Mouse (Mus musculus) layer of hippocampus, adult 8-10 months (tissue): Measurements from ENCODE around the gene Arfgef2. TPM values are rescaled to one million over a fixed set of nuclear protein-coding genes. Genes with fewer than 3 reads are reported as not detected.

Source experiments
- DNase-seq, 2 experiments: peaks; one replicate each; pipeline ENCODE4 v3.0.0; 2022; ENCODE audit warnings: low spot score in 2 of 2
- total RNA-seq, 4 experiments: library from RNA; stranded (reverse); gene quantifications; 2 replicates each; pipeline ENCODE4 v1.2.4; 2022

The Arfgef2 gene
- total RNA-seq, 4 experiments from 2014 or later: 53.3 to 68.8 (median 61.6) TPM

- no peak for DNase-seq
These were observed 851 bp downstream of the Arfgef2 start for GRCm38 (mm10) chr2:166806173-166806705.

- no peak for DNase-seq
These were observed 1.4 kb downstream of the Arfgef2 start for GRCm38 (mm10) chr2:166806813-166807212.

GRCm38 (mm10) chr2:166809499-166809898, 4.1 kb downstream of the Arfgef2 start:
- DNase-seq: no peak

DNA sequence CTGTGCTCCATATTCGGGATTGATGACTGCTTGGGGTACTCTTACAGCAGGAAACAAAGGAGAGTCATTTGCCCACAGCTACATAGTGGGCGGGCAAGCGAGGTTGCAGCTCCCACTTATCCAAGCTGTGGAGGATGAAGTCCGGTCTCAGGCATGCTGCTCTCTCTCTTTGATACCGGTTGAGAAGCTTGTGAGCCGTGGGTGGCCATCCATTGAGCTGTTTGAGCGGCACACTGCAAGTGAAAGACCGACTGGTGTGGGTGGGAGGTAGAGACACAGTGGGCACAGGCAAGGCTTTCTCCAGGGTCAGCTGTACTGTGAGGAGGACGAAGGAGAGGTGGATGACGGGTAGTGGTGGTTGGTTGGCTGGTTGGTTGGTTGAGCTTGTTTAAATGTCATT, 5.4 kb downstream of the Arfgef2 start:
- DNase-seq: no peak

DNA sequence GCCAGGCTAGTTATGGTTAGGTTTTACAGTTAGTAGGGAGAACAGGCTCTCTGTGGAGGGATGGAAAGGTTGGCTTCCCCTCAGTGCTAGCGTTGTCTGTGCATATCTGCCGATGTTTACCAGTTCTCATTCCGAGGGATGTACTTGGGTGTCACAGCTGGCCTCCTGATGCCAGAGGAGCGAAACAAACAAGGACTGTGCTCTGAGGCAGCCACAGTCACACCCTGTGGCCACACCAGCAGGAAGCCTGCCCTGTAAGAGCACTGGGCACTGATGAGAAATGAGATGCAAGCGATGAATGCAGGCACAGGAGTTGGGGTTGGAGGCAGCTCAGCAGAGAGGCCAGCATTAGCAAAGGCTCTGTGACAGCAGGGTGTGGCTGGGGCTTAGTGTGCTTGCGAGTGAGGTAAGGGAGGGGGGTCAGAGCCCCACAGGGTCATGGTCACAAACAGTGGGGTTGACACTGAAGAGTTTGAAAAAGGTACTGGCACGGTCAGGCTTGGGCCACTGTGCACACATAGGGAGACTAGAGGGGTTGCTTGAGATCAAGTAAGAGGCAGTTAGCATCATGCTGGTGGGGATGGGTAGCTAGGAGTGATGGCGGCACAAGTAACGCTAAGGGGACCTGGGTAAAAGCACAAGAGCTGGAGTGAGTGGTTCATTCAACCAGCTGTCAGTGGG, 13.2 kb downstream of the Arfgef2 start:
- DNase-seq: no peak

DNA sequence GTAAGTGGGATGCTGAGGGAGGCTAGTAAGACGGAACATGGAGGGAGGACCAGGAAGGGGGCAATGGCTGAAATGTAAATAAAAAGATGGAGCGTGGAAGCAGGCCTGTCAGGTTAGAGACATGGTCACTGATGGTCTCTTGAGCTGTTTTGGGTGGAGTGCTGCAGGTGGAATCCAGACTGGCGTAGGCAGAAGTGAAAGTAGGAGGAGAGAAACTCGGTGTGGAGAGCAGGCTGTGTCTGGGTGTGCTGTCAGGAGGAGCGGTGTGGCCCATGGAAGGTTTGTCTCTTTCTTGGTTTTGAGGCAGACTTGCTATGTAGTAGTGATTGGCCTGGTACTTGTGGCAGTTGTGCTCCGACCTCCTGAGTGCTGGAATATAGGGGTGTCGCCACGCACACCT, 14.5 kb downstream of the Arfgef2 start:
- DNase-seq: no peak

- DNase-seq: no peak
These were observed 15.5 kb downstream of the Arfgef2 start for GRCm38 (mm10) chr2:166820844-166821243.

- no peak for DNase-seq
These were observed 16.0 kb downstream of the Arfgef2 start for GRCm38 (mm10) chr2:166821406-166821805.

- DNase-seq: no peak
These were observed 16.9 kb downstream of the Arfgef2 start for GRCm38 (mm10) chr2:166822119-166822826.

DNA sequence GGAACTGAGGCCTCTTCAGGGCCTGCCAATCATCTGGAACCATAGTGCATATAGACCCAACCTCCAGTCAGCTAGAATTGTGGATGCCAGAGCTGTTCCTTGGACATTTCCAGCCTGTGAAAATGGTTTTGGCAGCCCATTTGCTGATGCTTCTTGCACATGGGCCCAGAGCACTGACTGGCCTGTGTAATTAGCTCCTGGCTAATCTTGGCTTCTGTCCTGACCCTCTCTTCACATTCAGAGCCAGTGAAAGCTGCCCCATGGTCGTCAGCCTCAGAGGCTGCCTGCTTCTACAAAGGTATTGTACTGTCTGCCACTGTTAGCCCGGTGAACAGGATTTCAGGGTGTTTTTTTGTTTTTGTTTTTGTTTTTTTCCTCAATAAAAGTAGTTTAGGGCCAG, 17.5 kb downstream of the Arfgef2 start:
- no peak for DNase-seq

- no peak for DNase-seq
These were observed 19.0 kb downstream of the Arfgef2 start for GRCm38 (mm10) chr2:166824386-166824785.

GRCm38 (mm10) chr2:166824998-166825397, 19.6 kb downstream of the Arfgef2 start:
- DNase-seq: no peak

DNA sequence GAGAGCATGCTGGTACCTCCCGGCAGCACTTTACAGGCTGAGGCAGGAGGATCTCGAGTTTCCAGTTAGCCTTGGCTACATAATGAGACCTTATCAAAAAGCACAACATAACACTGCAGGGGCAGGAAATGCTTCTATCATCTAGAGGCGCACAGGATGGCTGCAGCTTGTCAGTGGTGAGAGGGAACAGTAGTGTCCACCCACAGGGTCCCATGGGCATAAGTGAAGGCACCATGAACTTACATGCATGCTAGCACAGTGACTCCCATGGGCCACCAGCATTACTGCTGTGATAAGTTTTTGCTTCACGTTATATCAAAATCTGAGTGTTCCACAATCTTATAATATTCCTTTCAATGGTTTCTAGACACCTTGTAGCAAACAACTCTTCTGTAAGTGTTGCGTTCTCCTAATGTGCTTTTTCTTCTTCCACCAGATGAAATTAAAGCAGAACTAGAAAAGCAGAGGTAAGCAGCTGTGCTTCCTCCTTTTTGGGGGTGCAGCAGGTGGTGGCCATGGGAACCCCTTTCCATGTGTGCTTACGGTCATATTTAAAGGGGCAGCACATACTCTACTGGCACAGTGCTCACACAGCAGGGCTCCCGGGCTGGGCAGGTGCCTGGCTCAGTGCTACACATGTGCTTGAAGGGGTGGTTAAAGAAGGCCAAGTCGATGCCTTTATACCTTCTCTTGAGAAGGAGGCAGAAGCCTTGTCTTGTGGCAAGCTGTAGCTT, 21.3 kb downstream of the Arfgef2 start:
- no peak for DNase-seq

GRCm38 (mm10) chr2:166828306-166828705, 22.9 kb downstream of the Arfgef2 start:
- DNase-seq: no peak

- DNase-seq: no peak
These were observed 25.0 kb downstream of the Arfgef2 start for GRCm38 (mm10) chr2:166830350-166830749.

DNA sequence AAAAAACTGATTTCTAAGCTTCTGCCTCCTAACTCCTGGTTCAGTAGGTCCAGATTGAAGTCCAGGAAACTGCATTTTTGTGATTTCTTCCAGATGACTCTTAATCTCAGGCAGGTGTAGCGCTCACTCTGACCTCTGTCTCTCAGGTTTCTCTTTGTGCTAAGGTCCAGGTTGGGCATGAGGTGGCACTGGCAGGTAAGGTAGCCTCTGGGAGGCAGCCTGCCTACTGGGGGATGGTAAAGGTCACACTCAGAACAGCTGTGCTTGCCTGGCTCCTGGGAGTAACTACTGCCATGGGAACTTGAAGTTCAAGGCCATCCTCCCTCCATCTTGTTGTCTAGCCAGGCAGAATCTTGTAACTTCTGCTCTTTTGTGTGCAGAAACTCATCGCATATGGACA, 28.7 kb downstream of the Arfgef2 start:
- DNase-seq: no peak

DNA sequence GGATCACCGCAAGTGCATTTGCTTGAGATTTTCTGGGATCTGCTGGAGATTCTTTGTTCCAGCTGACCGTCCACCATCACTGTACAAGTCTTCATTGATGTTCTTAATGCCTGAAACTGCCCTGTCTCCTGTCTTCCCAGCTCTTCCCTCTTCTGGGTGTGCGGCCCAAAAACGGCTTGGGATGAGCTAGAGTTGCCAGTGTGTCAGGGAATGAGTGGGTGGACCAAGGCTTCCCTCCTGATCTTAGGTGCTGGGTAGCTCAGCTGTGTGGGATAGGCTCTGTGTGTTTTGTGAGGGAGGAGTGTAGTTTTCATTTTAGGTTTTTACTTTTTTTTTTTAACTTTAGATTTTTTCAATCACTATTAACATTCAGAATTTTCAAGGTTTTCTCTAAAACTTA, 29.4 kb downstream of the Arfgef2 start:
- no peak for DNase-seq

GRCm38 (mm10) chr2:166835581-166835980, 30.2 kb downstream of the Arfgef2 start:
- DNase-seq: no peak

GRCm38 (mm10) chr2:166841813-166842212, 36.4 kb downstream of the Arfgef2 start:
- DNase-seq: no peak

DNA sequence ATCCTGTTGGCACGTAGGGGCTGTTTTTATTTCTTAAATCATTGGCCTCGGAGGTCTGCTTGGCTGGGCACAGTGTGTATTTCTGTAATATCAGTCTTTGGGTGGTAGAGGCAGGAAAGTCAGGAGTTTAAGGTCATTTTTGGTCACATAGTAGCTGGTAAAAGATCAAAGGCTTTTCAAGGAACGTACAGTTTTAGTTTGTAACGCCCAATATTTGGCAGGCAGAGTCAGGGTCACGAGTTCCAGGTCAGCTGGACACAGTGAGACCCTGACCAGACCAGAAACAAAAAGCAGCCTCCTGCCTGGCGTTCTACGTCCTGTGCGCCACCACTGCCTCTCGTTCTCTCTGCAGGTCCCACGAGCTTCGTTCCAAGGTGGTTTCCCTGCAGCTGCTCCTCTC, 45.3 kb downstream of the Arfgef2 start:
- no peak for DNase-seq

DNA sequence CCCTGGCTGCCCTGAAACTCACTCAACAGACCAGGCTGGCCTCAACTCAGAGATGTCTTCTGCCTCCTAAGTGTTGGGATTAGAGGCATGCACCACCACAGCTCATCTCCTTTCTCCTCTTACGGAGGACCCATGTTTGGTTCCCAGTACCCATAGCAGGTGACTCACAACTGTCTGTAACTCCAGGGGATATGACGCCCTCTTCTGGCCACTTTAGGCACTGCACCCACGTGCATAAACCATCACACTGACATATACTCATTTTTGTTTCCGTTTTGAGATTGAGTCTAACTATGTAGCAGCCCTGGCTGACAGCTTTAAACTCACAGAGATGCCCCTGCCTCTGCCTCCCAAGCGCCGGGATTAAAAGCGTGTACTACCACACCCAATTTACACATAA, 46.9 kb downstream of the Arfgef2 start:
- no peak for DNase-seq

- no peak for DNase-seq
These were observed 50.4 kb downstream of the Arfgef2 start for GRCm38 (mm10) chr2:166855771-166856170.
